Mouse (Mus musculus): ENCODE measurements around the gene Trim68. TPM values are rescaled to one million over a fixed set of nuclear protein-coding genes. Genes with fewer than 3 reads are reported as not detected.

Trim68 gene
- polyA plus RNA-seq (2012; rRNA removed), result 20.2 and 24.8 TPM in 2 replicates

GRCm38 (mm10) chr7:102686944-102687501 is at the start of gene Trim68:
TSS of gene Trim68 (minus strand) at chr7:102687327.

DNA sequence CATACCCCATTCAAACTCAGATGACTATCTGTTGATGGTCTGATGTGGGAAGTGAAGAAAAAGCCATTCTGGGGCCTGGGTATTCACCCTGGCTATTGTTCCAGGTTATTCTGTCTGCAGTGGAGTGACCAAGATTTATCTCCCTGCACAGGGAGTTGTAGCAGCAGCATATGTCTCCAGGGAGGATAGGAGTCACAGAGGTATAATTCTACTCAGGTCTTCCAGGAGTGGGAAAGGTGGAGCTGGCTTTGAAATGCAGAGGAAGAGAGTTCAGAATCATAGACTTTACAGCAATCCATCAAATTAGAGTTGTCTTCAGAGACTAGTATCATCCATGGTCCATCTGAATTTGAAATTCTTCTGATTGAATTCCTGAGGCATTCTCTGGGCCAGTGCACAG is 40.3 kb upstream of the Trim68 start, which contains the start of gene Olfr559:
Gene Olfr559, minus strand, starts transcription at position 101 of the 400 bp plus-strand sequence.

DNA sequence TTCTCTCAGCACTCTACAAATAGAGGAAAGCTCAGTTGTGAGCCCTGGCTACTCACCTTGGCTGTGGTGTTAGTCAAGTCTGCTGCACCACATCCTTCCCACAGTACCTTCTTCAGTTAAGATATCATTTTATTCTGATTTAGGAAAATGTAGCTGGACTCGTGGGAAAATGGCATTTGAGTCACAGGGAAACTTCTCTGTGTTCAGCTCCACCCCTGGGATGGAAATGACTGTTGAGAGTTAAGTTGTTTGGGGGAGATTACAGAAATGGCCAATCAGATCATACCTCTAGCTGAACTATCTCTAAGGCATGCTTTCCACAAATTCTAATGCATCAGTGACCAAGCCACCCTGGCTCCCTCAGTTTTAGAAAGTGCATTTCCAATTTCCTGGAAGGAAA is 31.8 kb upstream of the Trim68 start, which contains the start of gene Olfr33:
Gene Olfr33, minus strand, starts transcription at position 101 of the 400 bp plus-strand sequence.

GRCm38 (mm10) chr7:102701915-102702314 is 14.8 kb upstream of the Trim68 start, which contains the start of gene Olfr558:
TSS of gene Olfr558 (plus strand) at chr7:102702215.

DNA sequence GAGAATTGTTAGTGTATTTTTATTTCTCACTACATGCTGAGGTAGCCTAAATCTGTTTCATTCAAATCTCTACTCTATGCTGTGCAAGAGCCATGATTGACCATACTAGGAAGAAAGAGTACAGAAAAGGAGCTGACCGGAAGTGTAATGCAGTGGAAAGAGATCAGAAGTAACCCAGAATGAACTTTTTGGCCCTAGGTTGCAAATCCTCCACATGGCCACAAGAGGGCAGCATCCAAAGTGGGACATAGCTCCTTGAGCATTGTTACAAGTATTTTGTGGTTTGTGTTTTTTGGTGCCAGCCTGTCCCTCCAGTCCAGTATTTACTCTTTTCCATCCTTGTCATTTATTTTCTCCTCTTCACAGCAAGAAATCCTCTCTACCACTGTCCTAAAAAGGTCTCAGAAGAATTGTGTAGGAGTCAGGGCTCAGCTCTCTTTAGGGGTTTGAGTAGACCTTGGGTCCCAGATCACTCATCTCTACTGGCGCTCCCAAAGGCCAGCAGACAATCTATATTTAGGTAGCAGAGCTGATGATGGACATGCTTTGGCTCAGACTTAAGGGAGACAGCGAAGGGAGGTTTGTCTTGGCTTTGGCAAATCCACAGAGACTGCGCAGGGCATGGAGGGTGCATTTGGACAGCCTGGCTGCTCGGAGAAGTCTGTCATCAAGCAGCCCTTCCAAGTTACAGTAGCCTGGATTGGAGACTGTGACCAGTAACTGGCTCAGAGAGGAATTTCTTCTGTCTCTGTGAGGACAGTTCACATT is 8.4 kb upstream of the Trim68 start, which contains the start of gene Olfr557:
Gene Olfr557, plus strand, starts transcription at position 553 of the 768 bp plus-strand sequence.

DNA sequence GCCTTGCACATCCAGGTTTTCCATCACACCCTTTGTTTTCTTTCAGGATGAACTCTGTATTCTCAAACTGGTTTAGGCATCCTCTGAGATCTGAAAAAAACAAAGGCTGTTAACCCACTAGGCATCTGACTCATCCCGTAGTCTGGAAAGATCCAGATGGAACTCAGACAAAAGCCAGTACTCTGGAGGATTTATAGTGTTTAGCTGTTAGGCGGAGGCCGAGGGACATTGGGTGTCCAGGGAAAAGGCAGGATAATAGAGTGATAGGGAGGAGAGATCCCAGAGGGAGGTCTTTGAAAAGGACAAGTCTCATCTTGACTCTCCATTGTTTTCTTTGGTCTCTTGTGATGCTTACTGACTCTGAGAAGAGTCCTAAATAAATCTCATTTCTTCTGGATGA is 22.5 kb downstream of the Trim68 start, which contains the start of gene Olfr556:
Gene Olfr556, plus strand, starts transcription at position 301 of the 400 bp plus-strand sequence.

GRCm38 (mm10) chr7:102658523-102658922 is 28.6 kb downstream of the Trim68 start, which contains the start of gene Olfr555:
TSS of gene Olfr555 (plus strand) at chr7:102658823.

GRCm38 (mm10) chr7:102638132-102638531 is 49.0 kb downstream of the Trim68 start, which contains the start of gene Olfr554:
TSS of gene Olfr554 (plus strand) at chr7:102638432.

Other genes with a start within 250 kb of the Trim68 start
- gene Rrm1, start 245.6 kb downstream of the Trim68 start, polyA plus RNA-seq (2012; rRNA removed), result 159 and 361 TPM in 2 replicates
- not detected in 2 replicates for gene Olfr543, start 205.6 kb downstream of the Trim68 start, polyA plus RNA-seq (2012; rRNA removed)
- gene Olfr544, start 199.0 kb downstream of the Trim68 start, polyA plus RNA-seq (2012; rRNA removed), result not detected in 2 replicates
- not detected in 2 replicates for gene Olfr545, start 187.8 kb downstream of the Trim68 start, polyA plus RNA-seq (2012; rRNA removed)
- gene Olfr547, start 152.6 kb downstream of the Trim68 start, polyA plus RNA-seq (2012; rRNA removed), result not detected in 2 replicates
- 0.01 TPM in 1 of 2 replicates, not detected in the other for gene Olfr548-ps1, start 146.4 kb downstream of the Trim68 start, polyA plus RNA-seq (2012; rRNA removed)
- not detected in 2 replicates for gene Olfr549, start 137.5 kb downstream of the Trim68 start, polyA plus RNA-seq (2012; rRNA removed)
- 4.2 and 5.1 TPM in 2 replicates for gene Trim21, start 121.8 kb downstream of the Trim68 start, polyA plus RNA-seq (2012; rRNA removed)
- not detected in 2 replicates for gene Olfr550, start 115.9 kb downstream of the Trim68 start, polyA plus RNA-seq (2012; rRNA removed)
- gene Olfr551, start 95.4 kb downstream of the Trim68 start, polyA plus RNA-seq (2012; rRNA removed), result not detected in 2 replicates
- not detected in 2 replicates for gene Olfr552, start 89.6 kb downstream of the Trim68 start, polyA plus RNA-seq (2012; rRNA removed)
- gene Olfr553, start 69.1 kb downstream of the Trim68 start, polyA plus RNA-seq (2012; rRNA removed), result not detected in 2 replicates
- gene Olfr554, start 48.9 kb downstream of the Trim68 start, polyA plus RNA-seq (2012; rRNA removed), result not detected in 2 replicates
- gene Olfr555, start 28.5 kb downstream of the Trim68 start, polyA plus RNA-seq (2012; rRNA removed), result not detected in 2 replicates
- gene Olfr556, start 22.4 kb downstream of the Trim68 start, polyA plus RNA-seq (2012; rRNA removed), result not detected in 2 replicates
- 0.06 TPM in 1 of 2 replicates, not detected in the other for gene Olfr557, start 8.6 kb upstream of the Trim68 start, polyA plus RNA-seq (2012; rRNA removed)
- gene Olfr558, start 14.9 kb upstream of the Trim68 start, polyA plus RNA-seq (2012; rRNA removed), result 0.04 and 0.21 TPM in 2 replicates
- gene Olfr33, start 31.7 kb upstream of the Trim68 start, polyA plus RNA-seq (2012; rRNA removed), result not detected in 2 replicates
- not detected in 2 replicates for gene Olfr559, start 40.2 kb upstream of the Trim68 start, polyA plus RNA-seq (2012; rRNA removed)
- not detected in 2 replicates for gene Olfr560, start 72.0 kb upstream of the Trim68 start, polyA plus RNA-seq (2012; rRNA removed)
- gene Olfr78, start 72.1 kb upstream of the Trim68 start, polyA plus RNA-seq (2012; rRNA removed), result 0.06 and 0.15 TPM in 2 replicates
- 0.05 TPM in 1 of 2 replicates, not detected in the other for gene Olfr561, start 83.9 kb upstream of the Trim68 start, polyA plus RNA-seq (2012; rRNA removed)
- gene Olfr564, start 116.2 kb upstream of the Trim68 start, polyA plus RNA-seq (2012; rRNA removed), result not detected in 2 replicates
- not detected in 2 replicates for gene Olfr566, start 171.4 kb upstream of the Trim68 start, polyA plus RNA-seq (2012; rRNA removed)
- not detected in 2 replicates for gene Olfr568, start 189.8 kb upstream of the Trim68 start, polyA plus RNA-seq (2012; rRNA removed)
- not detected in 2 replicates for gene Olfr569, start 203.6 kb upstream of the Trim68 start, polyA plus RNA-seq (2012; rRNA removed)
- not detected in 2 replicates for gene Olfr570, start 207.2 kb upstream of the Trim68 start, polyA plus RNA-seq (2012; rRNA removed)
- 0.05 and 0.11 TPM in 2 replicates for gene Olfr571, start 230.2 kb upstream of the Trim68 start, polyA plus RNA-seq (2012; rRNA removed)
- not detected in 2 replicates for gene Olfr572, start 237.1 kb upstream of the Trim68 start, polyA plus RNA-seq (2012; rRNA removed)